Mouse (Mus musculus) CH12F3 (cell line): ENCODE measurements around the gene Arid1b.

Experiments
- in situ Hi-C: fragments of 300-500 bp; cut with MboI; formaldehyde crosslinking; loops from 2 replicates; pipeline ENCODE4 v1.14.3; 2020; ENCODE audit warnings: low sequenced_read_pairs

Arid1b gene

DNA sequence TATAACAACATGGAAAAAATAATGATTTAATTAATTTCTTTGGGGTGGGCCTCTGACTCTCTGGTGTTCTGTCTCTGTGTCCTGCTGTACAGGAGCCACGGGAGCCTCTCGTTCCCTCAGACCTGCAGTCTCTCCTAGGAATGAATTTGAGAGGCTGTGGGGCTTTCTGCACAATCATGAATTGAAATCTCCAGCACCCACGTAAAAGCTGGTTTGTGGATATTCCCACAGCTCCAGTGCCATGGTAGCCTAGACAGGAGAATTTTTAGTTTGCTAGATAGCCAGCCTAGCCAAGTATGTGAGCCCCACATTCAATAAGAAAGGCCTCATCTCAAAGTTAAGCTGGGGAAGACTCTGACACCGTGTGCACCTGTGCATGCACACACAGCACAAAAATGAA lies 335.3 kb downstream of the Arid1b start:
- in situ Hi-C loops: no loop called here

DNA sequence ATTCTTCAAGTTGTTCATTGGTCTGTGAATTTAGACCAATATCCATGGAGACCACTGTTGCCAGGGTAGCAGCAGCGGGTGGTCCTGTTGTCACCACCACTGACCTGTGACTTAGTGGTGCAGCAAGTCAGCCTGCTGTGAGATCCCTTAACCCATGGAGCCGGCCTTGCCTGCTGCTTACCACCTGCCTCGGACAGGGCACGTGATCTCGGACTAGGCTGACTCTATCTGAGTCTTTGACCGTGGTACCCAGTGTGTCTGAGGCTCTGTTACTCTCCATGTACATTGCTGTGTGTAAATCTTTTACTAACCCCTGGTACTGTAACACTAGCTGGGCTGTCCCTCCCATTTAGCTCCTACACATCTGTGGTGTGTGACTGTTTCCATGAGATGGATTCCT lies 335.9 kb downstream of the Arid1b start:
- in situ Hi-C loops: no loop called here

DNA sequence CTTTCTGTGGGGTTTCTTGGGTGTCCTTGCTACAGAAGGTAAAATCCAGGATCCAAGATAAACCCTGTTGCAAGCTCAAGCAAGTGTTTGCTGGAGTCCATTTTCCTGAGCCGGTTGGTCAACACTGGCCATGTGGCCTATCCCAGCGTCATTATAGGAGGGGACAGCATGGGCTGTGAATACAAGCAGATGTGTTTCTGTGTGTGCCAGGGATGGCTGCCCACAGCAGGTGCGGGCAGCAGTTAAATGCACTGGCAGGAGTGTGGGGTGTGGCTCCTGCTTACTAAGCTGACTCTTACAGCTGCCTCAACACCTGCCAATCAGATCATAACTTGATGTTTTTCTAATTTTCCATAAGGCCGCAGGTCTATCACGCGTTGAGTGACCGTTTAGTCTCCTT lies 336.5 kb downstream of the Arid1b start:
- in situ Hi-C loops: no loop called here

DNA sequence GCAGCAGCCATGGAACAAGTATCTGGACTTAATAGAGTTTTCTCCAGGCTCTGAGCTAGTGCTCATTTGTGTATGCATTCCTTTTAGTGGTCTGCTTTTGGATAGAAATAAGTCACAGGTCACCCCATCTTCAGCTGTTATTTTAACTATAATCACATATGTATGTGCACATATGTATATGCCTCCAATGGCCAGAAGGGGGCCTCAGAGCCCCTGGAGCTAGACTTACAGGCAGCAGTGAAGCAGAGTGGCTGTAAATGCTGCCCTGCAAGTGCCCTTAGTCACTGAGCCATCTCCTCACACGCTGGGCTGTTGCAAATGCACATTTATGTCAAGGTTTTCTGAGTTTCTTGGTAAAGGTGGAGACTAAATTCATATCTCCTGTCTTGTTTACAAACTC lies 337.3 kb downstream of the Arid1b start:
- in situ Hi-C loops: no loop called here

DNA sequence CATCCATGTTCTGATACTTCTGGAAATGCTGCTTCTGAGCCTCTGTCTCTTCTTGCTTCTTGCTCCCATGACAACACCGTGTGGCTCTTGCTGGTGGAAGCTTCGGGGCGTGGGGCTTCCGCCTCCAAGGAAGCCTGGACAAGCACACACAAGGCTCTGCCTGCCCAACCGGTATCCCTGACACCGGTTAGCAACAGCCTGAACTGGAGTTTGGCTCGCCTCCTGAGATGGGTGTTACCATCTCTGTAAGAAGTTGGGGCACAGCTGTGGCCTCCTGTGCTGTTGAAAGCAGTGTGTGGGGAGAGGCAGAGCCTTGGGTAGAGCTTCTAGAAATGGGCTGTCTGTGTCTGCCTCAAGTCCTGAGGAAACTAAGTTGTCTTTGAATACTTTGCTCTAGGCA lies 340.4 kb downstream of the Arid1b start:
- in situ Hi-C loops: no loop called here

DNA sequence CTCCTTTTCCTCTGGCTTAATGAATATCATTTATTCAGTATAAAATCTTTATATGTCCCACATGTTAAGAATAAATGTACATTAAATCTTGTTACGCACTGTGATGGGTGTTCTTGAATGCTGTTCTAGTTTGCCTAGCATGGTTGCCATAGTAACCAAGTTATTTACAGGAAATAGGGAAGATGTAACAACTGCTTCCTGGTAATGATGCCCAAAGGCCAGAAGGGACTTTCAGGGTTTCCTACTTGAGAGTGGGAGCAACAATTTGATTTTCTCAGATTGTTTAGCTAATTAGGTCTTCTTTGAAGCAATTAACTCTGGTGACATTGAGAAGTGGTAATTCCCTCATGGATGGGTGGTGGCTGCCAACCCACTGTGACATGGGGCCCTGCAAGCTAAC lies 350.3 kb downstream of the Arid1b start:
- in situ Hi-C loops: no loop called here

DNA sequence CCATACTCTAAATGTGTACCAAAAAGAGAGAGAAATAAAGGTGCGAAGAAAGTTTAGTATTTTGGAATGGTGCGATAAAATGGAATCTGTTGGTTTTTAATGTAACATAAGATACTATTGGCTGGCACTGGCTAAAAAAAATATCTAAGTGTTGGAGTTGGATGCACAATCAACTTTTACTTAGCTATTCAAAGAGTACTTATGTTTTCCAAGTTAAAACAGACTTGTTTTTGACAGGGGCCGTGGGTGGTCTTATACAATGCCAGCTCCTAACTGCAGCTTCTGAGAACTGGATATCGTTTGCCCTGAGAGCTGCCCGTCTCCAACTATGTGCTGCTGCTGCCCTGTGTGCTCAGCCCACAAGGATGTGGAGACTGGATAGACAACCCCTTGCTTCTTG lies 351.7 kb downstream of the Arid1b start:
- in situ Hi-C loops: no loop called here

DNA sequence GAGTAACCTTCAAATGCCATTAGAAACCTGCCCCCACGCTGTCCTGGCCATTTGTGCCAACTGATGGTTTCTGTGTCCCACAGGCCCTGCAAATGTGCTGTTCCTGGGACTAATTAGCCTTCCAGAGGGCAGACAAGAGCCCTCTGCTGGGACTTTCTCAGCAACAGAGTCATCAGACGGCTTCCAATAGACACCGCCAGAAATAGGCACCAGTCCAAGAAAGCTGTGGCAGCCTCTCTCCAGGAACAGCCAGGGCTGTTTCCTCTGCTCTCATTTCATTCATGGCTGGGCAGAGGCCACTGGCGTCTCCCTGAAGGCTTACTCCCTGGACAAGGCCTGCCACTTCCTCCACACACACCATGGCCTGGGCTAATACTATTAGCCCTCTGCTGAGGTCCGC lies 358.8 kb downstream of the Arid1b start:
- in situ Hi-C loops: no loop called here

DNA sequence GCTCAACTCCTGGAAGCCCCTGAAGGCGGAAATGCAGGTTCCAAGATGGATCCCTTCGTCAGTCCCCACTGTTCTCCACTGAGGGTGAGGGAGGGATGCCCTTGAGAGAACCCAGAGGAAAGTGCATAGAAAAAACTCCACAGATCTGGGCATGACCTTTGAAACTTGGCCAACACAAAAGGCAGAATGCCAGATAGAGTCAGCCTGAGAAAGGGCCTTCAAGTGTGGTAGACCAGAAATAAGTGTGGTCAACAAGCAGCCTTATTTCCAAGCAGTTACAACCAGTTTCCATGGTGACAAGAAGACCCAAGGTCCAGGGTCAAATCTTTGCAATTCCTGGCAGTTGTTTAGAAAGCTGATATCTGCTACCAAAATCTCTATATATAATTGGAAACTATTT lies 366.6 kb downstream of the Arid1b start:
- in situ Hi-C loops: no loop called here

DNA sequence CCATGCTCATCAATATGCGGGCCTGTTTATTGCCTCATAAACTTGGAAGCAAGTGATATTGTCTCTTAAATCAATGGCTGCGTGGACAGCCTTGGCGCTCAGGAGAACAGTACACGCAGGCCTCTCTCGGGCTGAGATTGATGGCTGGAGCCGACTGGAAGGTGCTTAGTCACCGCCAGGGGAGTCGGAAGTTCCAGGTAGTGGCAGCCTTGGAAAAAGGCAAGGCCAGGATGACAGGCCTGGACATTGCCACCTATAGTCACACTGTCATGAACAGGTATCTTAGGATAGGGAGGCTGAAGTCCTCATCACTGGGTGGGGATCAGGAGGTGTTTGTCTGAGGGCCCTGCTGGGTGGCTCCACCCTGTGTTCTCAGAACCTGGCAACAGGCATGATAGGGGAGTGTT lies 371.9 kb downstream of the Arid1b start:
- in situ Hi-C loops: no loop called here

DNA sequence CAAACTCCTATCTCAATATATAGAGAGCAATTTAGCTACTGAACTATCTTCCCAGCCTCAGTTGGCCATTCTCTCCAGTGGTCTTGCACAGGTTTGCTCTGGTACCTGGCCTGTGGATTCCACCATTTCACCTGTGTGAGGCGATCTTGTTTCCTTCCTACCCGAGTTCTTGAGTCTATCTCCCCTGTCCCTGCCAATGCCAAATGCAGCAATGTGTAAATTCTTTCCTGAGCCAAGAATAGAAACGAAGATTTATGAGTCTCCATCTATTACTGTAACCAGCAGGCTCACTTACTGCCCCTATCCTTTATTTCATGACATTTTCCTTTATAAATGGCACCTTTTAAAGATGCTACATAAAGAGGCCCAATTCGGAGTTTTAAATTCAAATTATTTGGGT lies 376.9 kb downstream of the Arid1b start:
- in situ Hi-C loops: no loop called here

DNA sequence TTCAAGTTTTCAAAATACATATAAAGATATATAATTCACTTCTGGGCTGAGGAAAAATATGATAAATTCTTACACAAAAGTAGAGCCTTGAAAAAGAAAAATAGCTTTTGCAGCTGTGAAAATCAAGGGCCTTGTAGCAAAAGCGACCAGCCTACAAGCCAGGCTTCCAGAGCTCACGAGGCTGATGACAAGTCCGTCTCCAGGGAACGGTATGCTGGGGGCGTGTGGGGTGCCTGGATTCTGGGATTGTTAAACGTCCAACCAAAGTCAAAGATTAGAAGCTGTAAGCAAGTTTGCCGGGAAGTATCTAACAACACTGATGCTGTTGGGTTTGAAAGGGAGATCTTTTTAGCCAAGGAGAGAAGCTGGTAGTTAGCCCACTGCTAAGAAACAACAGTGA lies 377.4 kb downstream of the Arid1b start:
- in situ Hi-C loops: no loop called here

DNA sequence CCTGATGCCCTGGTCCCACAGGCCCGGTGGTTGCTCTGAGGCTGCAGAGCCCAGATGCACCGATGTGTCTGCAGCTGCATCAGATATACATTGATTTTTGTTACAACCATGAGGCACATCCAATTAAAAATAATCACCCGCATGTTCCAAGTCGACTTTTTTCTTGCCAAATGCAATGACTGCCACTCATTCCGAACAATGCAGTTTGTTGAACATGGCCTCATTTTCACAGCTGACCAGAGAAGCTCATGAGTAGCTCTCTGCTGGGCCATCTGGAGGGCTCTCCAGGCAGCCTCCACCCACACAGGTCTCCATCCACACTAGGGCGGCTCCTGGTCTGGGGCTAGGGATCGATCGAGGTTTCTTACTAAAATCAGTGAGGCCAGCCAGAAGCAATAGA lies 378.8 kb downstream of the Arid1b start:
- in situ Hi-C loops: no loop called here

DNA sequence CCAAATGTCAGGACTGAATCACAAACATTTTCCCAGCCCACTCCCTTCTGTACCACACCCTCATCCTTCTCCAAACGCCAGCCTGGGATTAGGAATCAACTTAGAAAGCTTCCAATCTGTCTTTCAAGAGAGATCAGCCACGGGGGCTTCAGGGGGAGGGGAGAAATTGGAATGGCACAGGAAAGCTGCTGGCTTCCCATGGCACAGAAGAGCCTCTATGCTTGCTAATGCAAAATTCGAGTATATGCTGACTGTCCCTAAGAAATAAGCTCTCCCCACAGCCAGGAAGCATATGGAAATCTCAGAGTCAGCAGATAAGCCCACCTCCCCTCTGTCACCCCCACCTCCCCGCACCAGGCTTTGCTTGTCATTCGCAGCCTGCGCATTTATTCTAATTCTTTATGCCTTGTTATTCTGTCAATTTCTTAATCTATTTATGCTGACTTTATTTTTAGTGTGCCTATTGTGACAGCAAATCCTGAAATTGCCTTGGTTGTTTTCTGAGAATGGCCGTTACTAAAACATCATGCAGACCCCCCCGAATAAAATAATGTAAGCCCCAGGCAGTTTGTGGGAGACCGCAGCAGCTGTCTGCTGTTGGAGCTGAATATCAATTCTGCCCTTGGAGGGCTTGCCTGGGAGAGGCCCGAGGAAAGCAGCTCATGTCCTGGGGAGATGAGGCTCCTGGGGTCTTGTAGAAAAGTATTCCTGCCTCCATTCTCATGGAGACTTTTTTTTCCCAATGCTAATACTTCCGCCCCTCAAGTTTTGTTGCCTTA lies 383.2 kb downstream of the Arid1b start:
- in situ Hi-C loops: no loop called here

DNA sequence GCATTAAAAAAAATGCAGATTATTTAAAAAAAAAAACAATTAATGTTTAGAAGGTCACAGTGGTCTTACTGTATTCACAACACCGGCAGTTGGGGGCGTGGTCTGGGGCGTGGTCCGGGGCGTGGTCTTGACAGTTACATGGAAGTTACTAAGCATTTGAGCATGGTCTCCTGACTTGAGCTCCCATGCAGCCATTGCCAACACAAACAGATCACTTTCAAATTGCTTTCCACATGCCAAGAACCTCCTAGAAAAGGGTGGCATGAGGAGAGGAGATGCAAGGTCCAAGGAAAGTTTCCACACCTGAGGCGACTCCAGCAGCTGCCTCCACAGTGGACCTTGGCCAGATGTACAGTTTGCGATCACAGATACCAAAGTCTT lies 383.8 kb downstream of the Arid1b start:
- in situ Hi-C loops: no loop called here

DNA sequence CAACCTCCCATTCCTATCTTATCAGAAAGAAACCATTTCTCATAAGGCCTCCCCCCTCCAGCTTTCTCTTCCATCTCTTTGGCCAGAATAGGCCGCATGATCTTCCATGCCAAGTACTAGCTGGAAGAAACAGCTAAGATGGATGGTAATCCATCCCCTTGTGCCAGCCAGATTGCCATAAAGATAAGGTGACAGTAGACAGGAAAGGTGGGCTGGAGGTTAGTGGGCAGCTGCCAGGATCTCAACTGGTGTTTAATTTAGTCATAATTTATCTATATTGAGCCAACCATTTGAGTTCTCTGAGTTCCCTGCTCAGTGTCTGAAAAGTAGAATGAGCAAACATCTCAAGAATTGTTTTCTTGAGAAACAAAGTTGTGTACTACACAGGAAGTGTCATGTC lies 391.6 kb downstream of the Arid1b start:
- in situ Hi-C loops: no loop called here

DNA sequence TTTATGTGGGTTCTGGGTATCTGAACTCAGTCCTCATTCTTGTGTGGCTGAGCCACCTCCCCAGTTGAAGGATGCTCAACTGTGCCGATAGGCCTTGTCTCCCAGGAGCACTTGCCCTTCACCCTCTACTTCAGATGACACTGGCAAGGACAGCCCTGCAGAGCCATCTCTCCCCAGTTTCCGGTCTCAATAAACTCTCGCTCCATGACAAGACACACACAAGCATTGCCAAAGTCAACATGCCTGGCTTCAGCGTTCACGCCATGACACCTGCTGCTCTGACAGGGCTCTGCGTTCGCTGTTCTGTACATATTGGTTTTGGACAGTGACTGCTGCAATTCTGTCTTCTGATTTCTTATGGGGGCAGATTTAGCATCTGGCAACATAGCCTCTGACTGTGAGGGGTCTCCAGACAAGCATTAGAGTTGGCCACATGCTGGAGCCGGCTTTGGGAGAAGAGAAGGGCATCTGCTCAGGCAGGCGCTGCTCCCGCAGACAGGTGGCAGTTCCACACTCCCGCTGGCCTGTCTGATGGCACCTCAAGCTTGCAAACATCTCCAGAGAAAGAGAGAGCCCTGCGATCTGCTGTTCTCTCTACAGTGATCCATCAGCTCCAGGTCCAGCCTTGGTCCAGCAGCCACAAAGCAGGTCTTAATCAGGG lies 392.9 kb downstream of the Arid1b start:
- in situ Hi-C loops: no loop called here

DNA sequence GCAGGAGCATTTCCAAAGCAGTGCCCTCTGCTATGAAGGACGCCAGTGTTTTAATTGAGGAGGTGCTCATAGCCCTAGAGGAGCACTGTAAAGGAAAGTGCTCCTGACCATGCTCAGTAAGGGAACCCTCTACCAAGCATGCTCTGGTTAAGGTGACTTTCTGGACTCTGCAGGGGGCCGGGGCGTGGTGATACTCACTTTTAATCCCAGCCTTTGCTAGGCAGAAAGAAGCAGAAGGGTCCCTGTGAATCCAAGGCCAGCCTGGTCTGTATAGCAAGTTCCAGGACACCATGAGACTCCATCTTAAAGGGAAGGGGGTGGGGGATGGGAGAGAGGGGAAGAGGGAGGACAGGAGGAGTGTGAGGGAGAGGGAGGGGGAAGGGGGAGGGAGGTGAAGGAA lies 394.2 kb downstream of the Arid1b start:
- in situ Hi-C loops: no loop called here

DNA sequence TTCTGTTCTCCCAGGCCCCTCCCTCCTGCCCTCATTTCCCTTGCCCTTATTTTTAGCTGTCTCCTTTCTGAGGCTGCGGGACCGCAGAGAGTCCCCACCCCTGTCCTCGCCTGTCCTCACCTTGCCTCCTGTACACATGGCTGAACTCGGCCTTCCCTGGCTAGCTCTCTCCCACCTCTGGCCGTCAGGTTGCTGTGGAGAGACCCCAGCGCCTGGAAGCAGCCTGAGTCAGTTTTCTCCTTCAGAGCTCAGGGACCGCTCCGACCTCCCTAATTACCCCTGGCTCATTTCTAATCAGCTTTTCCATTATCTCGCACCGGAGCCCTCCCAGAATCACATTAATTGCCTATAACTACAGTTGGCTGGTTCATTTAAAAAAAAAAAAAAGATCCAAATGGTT lies 396.6 kb downstream of the Arid1b start:
- in situ Hi-C loops: no loop called here

DNA sequence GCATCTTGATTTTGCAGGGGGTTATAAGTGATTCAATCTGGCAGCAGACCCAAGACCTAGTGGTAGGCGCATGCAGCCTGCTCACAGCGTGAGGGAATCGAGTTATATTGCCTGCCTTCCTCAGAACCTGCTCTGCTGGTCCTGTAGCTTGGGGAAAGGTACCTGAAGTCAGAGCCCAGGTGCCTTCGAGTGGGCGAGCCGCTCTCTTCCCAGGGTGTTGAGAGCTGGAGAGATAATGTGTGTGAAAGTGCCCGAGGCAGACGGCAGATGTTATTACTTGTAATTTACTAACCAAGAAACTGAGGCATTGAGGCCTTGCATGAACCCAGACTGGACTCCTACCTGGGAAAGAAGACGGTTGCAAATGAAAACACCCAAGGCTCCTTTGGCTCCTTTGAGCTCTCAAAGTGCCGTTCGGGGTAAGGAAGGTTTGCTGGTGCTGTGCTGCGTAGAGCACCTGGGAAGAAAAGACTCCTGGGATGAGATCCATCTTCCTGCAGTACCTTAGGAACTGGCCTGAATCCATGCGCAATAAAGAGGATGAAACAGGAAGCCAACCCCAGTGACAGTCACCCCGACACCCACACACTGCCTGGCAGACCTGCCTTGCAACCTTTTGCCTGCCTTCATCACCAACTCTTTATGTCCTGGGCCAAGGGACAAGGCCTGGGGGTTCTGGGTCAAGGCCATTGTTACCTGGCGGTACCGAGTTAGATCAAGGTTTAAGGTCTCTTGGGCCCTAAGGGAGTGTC lies 401.5 kb downstream of the Arid1b start:
- in situ Hi-C loops: no loop called here

DNA sequence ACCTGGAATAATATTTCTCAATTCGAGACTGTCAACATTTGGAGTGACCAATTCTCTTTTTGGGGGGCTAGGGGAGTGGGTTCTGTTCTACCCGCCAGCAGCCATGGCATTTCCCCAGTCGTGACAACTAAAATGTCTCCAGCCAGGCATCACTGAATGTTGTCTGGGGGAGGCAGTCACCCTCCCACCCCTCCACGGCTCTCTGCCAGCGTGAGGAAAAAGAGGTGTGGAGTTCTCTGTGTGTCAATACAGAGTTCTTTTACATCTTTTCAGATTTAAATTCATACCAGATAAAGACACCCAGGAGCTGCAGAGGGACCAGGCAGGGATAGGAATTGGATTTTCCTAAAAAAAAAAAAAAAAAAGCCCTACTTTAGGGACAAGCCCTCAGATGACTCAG lies 402.1 kb downstream of the Arid1b start:
- in situ Hi-C loops: no loop called here
